Mouse (Mus musculus) lung, postnatal 10 days (tissue): ENCODE measurements around the gene Itgb5.

Experiments used
- DNase-seq: peaks from one replicate; pipeline ENCODE4 v3.0.0; 2021

Itgb5 gene

DNA sequence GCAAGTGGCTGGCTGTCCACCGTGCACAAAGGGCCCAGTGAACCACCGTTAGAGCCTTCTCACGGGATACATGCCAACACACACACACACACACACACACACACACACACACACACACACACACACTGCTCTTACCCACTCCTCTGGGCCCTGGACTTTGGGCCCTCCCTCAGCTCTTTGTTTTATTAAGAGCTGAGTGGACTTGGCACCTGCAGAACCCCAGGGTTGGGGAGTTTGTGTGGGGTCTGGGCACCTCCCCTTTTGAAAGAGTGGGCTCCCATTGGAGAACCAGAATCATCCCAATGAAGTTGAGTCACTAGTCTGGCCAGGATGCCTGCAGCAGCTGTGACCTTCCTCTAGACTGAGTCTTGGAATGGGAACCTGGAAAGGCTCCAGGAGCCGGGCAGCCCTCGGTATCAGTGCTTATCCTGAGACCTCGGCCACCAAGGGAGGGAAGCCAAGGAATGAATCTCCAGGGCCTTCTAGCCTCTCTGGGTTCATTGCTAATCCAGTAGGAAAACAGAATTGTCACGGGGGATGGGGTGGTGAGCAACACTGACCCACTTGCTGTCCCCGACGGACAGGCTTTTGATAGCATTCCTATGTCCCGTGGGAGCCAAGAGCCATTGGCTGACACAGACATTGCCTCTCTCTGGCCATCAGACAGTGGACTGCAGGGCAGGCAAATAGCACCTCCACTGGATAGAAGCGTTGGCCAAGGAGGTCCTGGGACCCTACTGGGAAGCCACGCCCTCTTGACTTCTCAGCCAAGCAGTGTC, 87.2 kb downstream of the Itgb5 start:
- peak; percentile 90 for DNase-seq

DNA sequence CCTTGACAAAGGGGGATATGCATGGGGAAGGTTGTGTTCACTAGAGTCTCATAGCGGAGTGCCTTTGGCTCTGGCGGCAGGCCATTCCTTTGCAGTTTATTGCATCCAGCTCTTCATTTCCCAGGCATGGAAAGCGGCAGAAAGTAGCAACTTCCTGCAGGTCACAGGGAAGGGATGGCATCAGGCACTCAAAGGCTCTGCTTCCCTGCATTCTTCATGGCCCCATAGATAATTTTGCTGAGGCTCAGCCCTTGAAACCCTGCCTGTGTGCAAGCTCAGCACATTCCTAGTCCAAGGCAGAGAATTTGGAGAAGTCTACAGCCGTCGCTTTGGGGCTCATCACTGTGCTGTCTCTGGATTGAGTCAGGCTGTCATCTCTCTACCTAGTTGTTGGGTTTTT, 87.9 kb downstream of the Itgb5 start:
- peak; percentile 34 for DNase-seq

DNA sequence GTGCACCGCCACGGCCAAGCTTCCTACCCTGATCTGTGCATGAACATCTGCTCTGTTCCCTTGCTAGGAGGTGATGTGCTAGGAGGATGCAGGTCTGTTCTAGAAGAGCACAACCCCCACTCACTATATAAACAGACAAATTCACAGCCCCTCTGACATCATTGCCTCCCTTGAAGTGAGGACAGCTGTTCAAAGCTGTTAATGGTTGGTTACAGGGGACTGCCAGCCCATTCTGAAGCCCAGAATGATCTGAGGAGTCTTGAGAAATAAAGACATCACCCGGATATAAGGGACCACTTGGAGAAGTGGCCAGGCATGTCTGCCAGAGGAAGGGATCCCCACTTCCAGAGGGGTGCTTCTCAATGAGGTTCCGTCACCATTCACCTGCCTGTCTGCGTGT, 88.5 kb downstream of the Itgb5 start:
- DNase-seq: no peak

GRCm38 (mm10) chr16:33921514-33921913, 92.0 kb downstream of the Itgb5 start:
- no peak for DNase-seq

DNA sequence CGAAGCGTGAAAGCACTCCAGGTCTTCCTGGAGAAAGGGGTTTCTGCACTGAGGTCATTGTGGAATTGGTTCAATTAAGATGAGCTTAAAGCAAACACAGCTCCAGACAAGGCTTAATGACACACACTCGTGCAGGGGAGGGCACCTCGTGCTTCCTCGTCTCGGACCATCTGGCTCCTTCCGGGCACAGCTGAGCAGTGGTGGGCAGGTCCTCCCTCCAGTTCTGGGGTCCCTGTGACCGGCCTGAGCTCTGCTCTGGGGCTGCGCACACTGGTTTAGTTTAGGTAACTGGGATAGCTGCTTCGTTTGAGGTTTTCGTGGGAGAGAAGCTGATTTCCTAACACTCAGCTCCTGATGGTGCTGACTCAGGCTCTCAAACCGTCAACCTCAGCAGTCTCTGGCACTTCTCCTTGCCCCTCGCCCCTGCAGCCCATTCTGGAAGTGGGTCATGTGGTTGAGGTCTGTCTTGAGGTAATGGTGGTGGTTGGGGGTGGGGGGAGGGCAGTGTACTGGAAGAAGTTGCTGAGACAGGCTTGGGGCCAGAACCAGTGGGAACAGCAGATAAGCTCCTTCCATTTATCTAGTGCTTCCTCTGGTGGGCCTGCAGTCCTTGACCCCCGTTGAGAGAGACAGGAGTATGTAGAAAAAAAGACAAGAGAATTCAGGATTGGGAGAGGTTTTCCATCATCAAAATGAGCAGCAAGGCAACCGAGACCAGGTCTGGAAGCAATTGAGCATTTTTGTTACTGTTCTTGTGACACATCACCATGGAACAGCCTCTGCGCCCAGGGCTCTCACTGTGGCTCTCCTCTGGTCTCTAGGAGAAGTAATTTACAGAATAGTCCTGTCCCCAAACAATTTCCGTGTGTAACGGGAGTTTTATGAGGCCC, 92.9 kb downstream of the Itgb5 start:
- no peak for DNase-seq

DNA sequence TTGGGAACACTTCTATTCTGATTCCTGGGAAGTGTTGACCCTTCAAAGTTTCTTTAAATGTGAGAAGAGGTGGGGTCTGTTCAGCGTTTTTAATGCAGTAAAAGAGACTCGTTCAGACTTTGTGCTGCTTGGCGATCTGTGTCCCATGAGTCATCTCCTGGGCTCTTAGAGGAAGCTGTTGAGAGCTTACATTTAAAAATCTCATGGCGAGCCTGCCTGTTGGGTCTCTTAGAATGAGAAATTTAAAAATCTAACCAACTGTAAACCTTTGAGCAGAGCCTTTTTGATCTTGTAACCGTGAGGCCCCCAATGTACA, 93.5 kb downstream of the Itgb5 start:
- DNase-seq: no peak

- no peak for DNase-seq
These were observed 94.3 kb downstream of the Itgb5 start for GRCm38 (mm10) chr16:33923758-33924157.

DNA sequence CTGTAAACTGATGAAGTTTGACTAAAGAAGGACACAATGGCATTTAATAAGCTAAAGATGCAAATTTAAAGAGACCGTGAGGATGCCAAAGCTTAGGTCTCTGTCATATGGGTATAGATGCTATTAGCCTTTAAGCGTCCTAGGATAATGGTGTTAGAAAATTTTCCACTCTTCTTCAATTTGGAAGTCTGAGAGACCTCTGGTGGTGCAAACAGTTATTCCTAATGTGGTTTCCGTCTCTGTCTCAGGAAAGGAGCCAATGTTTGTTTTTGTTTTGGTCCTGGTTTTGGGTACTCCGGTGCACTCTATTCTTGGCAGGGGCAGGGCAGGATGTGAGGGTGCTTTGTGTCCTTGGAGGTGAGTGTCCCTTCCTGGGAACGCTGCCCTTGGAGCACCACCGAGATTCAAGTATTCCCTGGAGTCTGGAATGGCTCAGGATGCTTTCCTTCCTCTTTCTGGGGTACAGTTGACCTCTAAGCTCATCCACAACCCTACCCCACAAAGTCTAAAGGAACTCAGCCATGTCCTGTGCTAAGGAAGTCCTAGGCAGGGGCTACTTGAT, 97.9 kb downstream of the Itgb5 start:
- DNase-seq: no peak

DNA sequence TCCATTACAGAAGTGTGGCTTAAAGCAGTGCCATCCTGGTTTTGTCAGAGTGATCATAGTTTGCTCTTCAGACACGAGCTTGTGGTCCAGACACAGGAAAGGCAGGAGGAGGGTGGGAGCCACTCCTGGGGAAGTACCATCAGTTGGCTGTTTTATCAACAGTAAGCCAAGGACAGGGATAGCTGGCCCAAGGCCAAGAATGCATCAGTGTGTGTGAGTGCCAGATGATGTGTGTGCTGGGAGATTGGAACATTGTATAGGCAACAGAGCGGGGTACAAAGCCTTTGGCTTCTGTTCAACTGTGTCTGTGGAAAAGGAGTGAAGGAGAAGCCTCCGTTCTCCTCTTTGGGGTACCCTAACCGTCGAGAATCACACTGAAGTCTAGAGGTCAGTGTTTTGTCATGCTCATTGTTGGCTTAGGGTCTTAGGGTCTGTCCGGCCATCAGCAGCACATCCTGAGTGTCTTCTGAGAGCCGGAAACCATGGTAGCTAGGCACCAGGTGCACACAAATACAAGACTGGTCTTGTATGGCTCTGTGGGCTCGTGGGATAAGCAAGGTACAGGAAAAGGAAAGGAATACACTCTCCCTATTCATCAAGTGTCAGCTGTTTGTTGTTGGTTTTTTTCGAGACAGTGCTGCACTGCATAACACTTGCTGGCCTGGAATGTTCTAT, 99.5 kb downstream of the Itgb5 start:
- DNase-seq: peak; percentile 61

DNA sequence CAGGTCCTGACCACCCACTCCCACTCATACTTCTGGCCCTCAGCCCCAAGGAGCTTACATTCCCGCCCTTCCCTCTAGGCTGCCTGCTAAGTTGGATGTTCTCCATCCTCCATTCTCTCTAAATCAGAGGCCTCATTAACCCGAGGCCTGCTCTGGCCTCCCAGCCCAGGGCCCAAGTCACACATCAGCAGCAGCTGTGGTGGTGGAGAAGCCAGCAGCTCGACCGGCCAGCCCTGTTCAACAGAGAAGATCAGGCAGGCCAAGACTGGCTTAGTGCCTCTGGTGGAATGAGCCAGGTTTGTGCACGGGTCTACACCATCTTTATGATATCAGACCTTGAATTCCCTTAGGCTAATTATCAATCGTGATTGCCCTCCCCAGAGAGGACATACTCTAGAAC, 101.3 kb downstream of the Itgb5 start:
- peak; percentile 53 for DNase-seq

- no peak for DNase-seq
These were observed 102.2 kb downstream of the Itgb5 start for GRCm38 (mm10) chr16:33931682-33932081.

- no peak for DNase-seq
These were observed 102.7 kb downstream of the Itgb5 start for GRCm38 (mm10) chr16:33932126-33932525.

DNA sequence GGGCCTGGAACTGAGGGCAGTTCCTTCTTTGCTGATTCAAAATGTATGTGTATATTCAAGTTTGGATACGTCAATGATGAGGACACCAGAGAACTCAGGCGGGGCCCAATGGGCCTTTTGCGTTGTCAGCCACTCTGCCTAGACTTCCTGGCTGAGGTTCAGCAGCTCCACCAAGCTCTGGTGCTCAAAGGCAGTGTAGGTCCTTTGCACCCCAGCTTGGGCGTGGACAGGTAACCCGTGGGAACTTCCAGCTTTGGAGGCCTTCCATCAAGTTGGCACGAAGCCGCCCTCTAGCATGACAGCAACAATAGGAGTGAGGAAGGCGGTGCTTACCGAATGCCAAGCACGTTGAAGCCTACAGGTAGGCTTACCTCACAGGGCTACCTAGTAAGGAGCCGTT, 103.9 kb downstream of the Itgb5 start:
- DNase-seq: no peak

DNA sequence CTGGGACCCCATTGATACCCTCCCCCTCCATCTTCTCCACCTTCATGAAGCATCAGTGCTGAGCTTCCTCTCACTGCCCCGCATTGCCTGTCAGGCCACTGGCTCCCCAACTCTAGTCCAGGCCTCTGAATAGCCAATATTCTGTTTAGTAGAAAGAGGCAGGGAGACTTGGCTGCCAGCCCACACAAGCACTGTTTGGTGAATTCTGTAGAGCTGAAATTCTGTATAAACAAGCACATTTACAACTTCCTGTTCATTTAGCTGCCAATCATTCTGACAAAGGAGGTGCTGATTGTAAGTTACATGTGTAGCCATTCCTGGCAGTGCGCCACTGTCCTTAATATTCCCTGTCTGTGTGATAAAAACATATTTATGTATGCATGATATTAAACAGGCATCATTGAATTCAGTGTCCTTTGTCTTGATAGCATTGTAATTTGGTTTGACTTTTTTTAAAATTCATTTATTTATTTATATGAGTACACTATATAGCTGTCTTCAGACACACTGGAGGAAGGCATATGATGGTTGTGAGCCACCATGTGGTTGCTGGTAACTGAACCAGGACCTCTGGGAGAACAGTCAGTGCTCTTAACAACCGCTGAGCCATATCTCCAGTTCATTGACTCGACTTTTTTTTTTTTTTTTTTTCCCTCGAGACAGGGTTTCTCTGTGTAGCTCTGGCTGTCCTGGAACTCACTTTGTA, 105.4 kb downstream of the Itgb5 start:
- DNase-seq: peak; percentile 81

GRCm38 (mm10) chr16:33935407-33935785, 105.9 kb downstream of the Itgb5 start:
- no peak for DNase-seq

DNA sequence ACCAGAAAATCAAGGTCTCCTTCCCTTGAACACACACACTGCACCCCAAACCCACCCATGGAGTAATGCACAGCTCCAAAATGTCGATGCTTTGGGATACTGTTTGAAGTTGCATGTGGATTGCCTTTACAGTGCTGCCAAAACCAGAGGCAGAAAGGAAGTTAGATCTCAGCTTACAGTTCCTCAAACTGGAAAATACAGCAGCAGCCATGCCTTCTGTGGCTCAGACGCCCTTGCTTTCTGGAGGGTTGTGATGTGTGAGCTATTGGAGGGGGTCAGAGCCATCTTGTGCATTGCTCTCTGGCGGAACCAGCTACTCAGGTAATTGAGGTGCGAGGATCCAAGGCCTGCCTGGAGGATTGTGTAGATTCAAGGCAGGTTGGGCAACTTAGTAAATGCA, 107.4 kb downstream of the Itgb5 start:
- no peak for DNase-seq

DNA sequence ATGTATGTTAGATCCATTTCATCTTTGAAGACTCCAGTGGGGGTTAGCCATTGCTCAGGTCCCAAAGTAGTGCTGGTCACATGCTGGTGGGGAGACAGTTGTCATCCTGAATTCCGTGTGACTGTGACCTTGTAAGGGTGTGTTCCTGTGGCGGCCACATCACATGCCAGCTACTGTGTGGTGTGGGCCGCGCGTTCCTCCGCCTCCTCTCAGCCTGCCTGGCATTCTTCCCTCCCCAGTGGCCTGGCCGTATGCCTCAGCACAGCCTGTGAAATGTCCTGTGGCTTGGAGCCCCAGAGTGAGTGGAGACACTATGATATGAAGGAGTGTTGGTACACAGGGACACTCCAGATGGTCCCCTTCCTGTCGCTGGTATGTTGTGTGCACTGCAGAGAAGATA, 108.1 kb downstream of the Itgb5 start:
- DNase-seq: peak; percentile 88

- DNase-seq: no peak
These were observed 109.1 kb downstream of the Itgb5 start for GRCm38 (mm10) chr16:33938311-33939132.

- no peak for DNase-seq
These were observed 109.7 kb downstream of the Itgb5 start for GRCm38 (mm10) chr16:33939133-33939531.

DNA sequence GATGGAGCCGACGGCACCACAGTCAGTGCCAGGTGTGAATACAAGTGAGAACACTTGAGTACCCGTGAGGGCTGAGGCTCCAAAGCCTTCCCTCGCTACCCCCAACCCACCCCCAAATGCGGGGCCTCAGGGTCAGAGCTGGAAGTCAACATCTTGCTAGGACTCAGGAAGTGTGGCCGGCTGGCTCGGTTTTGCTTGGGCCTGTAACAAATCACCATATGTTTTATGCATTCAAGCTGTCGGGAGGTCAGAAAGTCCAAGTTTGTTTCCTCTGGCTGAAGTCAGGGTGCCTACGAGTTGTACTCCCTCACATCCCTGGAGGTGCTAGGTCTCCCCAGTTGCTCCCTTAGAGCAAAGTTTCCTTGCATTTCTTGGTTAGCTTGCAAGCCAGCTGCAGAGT, 110.2 kb downstream of the Itgb5 start:
- no peak for DNase-seq

DNA sequence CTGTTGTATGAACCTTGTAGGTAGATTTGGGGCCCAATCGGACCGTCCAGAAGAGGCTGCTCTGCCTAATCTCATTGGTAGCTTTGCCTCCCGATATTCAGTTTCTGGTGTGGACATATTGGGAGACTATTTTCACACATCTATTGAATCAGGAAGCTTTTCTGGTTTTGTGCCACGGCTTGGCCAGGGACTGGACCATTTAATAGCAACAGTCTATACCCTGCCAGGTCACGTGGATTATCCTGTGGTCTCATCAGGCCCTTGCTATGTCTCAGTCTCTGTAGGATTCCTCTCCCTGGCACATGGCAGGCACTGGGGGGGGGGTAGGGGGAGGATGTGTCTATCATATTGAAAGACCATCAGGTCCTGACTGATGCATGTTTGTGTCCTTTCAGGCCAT, 110.6 kb downstream of the Itgb5 start:
- no peak for DNase-seq

DNA sequence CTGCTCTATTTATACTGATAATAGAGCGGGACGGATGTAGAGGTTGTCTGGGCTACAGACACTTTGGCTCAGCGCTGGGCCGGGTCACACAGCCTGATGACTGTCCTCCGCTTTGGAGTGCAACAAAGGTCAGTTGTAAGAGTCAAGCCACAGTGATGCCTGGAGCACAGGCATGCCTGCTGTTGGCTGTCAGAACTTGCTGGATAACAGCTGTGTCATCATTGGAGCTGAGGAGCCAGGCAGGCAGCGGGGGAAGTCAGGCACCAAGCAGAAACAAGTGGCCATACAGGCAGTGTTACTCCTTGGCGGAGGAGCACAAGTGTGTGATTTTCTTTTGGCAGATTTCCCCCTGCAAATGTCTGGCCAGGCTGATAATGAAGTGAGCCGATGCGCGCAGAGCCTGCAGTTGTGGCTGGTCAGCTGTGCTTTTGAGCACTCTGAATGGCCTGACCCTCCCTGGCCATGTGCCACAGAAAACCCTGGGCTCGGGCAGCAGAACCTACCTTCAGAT, 111.9 kb downstream of the Itgb5 start:
- peak; percentile 82 for DNase-seq
